Mouse (Mus musculus): ENCODE data around the gene Dnajc17. TPM values are rescaled to one million over a fixed set of nuclear protein-coding genes. Genes with fewer than 3 reads are reported as not detected.
A peak's percentile ranks its signal among the peaks of the same experiment; 100 is the strongest.

Gene Dnajc17
- total RNA-seq, 1 experiment = 11.7 TPM

- Histone ChIP-seq H3K9me3 (ENCODE audit: control insufficient read depth, insufficient read depth, low read depth, low read length) (no peaks in the 10 kb centered on the region), H3K4me1 (ENCODE audit: control insufficient read depth in 2 of 2, insufficient read depth in 2 of 2, low read length in 2 of 2, poor library complexity in 1 of 2) (peaks cover 0 to 8% of the 10 kb centered on the region in 2 experiments; a peak in 2 of 4 replicates), H3K9ac (ENCODE audit: insufficient read depth, low read depth, low read length, poor library complexity, severe bottlenecking) (peak overlapping the region; percentile 25; the same call in 1 of the 2 replicates), H3K27ac (ENCODE audit: insufficient read depth, low read depth, low read length, poor library complexity, severe bottlenecking) (peak overlapping the region; percentile 66), H3K4me3 (ENCODE audit: insufficient read depth in 1 of 2, low read depth in 1 of 2, low read length in 2 of 2, poor library complexity in 1 of 2, severe bottlenecking in 1 of 2) (peak overlapping the region; percentile 46 to 58), H3K36me3 (ENCODE audit: control insufficient read depth, insufficient read depth, low read length, poor library complexity, severe bottlenecking) (no peaks in the 10 kb centered on the region)
- in situ Hi-C loops (cut with MboI; ENCODE audit: low sequenced_read_pairs in 2 of 2, unreplicated experiment in 2 of 2) = no loop called here
- TF ChIP-seq ZC3H11A (IDR thresholded peaks at IDR 0.05; ENCODE audit: borderline replicate concordance, low read depth, low read length) (peak; percentile 68; the same call in 1 of the 2 replicates), MAFK (IDR thresholded peaks at IDR 0.05; ENCODE audit: insufficient read depth, low read depth, low read length) (no peak)
- DNase-seq (ENCODE audit: low read depth, low spot score) = peak; percentile 67
Observed at GRCm38 (mm10) chr2:119189029-119189710, 19.4 kb downstream of the Dnajc17 start.

GRCm38 (mm10) chr2:119182914-119183313 is 25.7 kb downstream of the Dnajc17 start:
- in situ Hi-C loops (cut with MboI; ENCODE audit: low sequenced_read_pairs in 2 of 2, unreplicated experiment in 2 of 2) = no loop called here
- no peaks in the 10 kb centered on the region for H3K9me3 ChIP-seq (ENCODE audit: control insufficient read depth, insufficient read depth, low read depth, low read length)
- no peak overlapping the region for H3K27ac ChIP-seq (ENCODE audit: insufficient read depth, low read depth, low read length, poor library complexity, severe bottlenecking)
- no peaks in the 10 kb centered on the region for H3K36me3 ChIP-seq (ENCODE audit: control insufficient read depth, insufficient read depth, low read length, poor library complexity, severe bottlenecking)
- no peaks in the 10 kb centered on the region for H3K4me1 ChIP-seq (ENCODE audit: control insufficient read depth in 2 of 2, insufficient read depth in 2 of 2, low read length in 2 of 2, poor library complexity in 1 of 2)
- TF ChIP-seq CHD2 (IDR thresholded peaks at IDR 0.05; ENCODE audit: low read depth, low read length) = no peak
- no peak for TF ChIP-seq ZNF384 (IDR thresholded peaks at IDR 0.05; ENCODE audit: low read depth, low read length)
- TF ChIP-seq MAFK (IDR thresholded peaks at IDR 0.05; ENCODE audit: insufficient read depth, low read depth, low read length) = no peak
- no peak for TF ChIP-seq HCFC1 (IDR thresholded peaks at IDR 0.05; ENCODE audit: borderline replicate concordance, insufficient read depth, low read length)
- TF ChIP-seq ZC3H11A (IDR thresholded peaks at IDR 0.05; ENCODE audit: borderline replicate concordance, low read depth, low read length) = no peak
- H3K9ac ChIP-seq (ENCODE audit: insufficient read depth, low read depth, low read length, poor library complexity, severe bottlenecking) = no peak overlapping the region
- H3K4me3 ChIP-seq (ENCODE audit: insufficient read depth in 1 of 2, low read depth in 1 of 2, low read length in 2 of 2, poor library complexity in 1 of 2, severe bottlenecking in 1 of 2) = peak overlapping the region in 1 of 2 experiments; percentile 33; a peak in 1 of 4 replicates
- DNase-seq (ENCODE audit: low read depth, low spot score) = no peak

GRCm38 (mm10) chr2:119177384-119177939 is 31.1 kb downstream of the Dnajc17 start:
- no peak for DNase-seq (ENCODE audit: low read depth, low spot score)
- Histone ChIP-seq H3K9me3 (ENCODE audit: control insufficient read depth, insufficient read depth, low read depth, low read length) (no peaks in the 10 kb centered on the region), H3K9ac (ENCODE audit: insufficient read depth, low read depth, low read length, poor library complexity, severe bottlenecking) (no peak overlapping the region), H3K4me1 (ENCODE audit: control insufficient read depth in 2 of 2, insufficient read depth in 2 of 2, low read length in 2 of 2, poor library complexity in 1 of 2) (peaks cover 0 to 2% of the 10 kb centered on the region in 2 experiments; a peak in 1 of 4 replicates), H3K36me3 (ENCODE audit: control insufficient read depth, insufficient read depth, low read length, poor library complexity, severe bottlenecking) (no peaks in the 10 kb centered on the region), H3K4me3 (ENCODE audit: insufficient read depth in 1 of 2, low read depth in 1 of 2, low read length in 2 of 2, poor library complexity in 1 of 2, severe bottlenecking in 1 of 2) (no peak overlapping the region), H3K27ac (ENCODE audit: insufficient read depth, low read depth, low read length, poor library complexity, severe bottlenecking) (no peak overlapping the region)
- in situ Hi-C loops (cut with MboI; ENCODE audit: low sequenced_read_pairs in 2 of 2, unreplicated experiment in 2 of 2) = no loop called here
- TF ChIP-seq ZC3H11A (IDR thresholded peaks at IDR 0.05; ENCODE audit: borderline replicate concordance, low read depth, low read length) (no peak), MAFK (IDR thresholded peaks at IDR 0.05; ENCODE audit: insufficient read depth, low read depth, low read length) (no peak), ZNF384 (IDR thresholded peaks at IDR 0.05; ENCODE audit: low read depth, low read length) (no peak), CHD2 (IDR thresholded peaks at IDR 0.05; ENCODE audit: low read depth, low read length) (no peak), HCFC1 (IDR thresholded peaks at IDR 0.05; ENCODE audit: borderline replicate concordance, insufficient read depth, low read length) (no peak)

GRCm38 (mm10) chr2:119176761-119177160 is 31.8 kb downstream of the Dnajc17 start:
- in situ Hi-C loops (cut with MboI; ENCODE audit: low sequenced_read_pairs in 2 of 2, unreplicated experiment in 2 of 2) = no loop called here
- Histone ChIP-seq H3K36me3 (ENCODE audit: control insufficient read depth, insufficient read depth, low read length, poor library complexity, severe bottlenecking) (no peaks in the 10 kb centered on the region), H3K9ac (ENCODE audit: insufficient read depth, low read depth, low read length, poor library complexity, severe bottlenecking) (no peak overlapping the region), H3K4me3 (ENCODE audit: insufficient read depth in 1 of 2, low read depth in 1 of 2, low read length in 2 of 2, poor library complexity in 1 of 2, severe bottlenecking in 1 of 2) (no peak overlapping the region), H3K27ac (ENCODE audit: insufficient read depth, low read depth, low read length, poor library complexity, severe bottlenecking) (no peak overlapping the region), H3K4me1 (ENCODE audit: control insufficient read depth in 2 of 2, insufficient read depth in 2 of 2, low read length in 2 of 2, poor library complexity in 1 of 2) (peaks cover 0 to 2% of the 10 kb centered on the region in 2 experiments; a peak in 1 of 4 replicates), H3K9me3 (ENCODE audit: control insufficient read depth, insufficient read depth, low read depth, low read length) (no peaks in the 10 kb centered on the region)
- DNase-seq (ENCODE audit: low read depth, low spot score) = no peak
- TF ChIP-seq CHD2 (IDR thresholded peaks at IDR 0.05; ENCODE audit: low read depth, low read length) (no peak), HCFC1 (IDR thresholded peaks at IDR 0.05; ENCODE audit: borderline replicate concordance, insufficient read depth, low read length) (no peak), MAFK (IDR thresholded peaks at IDR 0.05; ENCODE audit: insufficient read depth, low read depth, low read length) (no peak), ZC3H11A (IDR thresholded peaks at IDR 0.05; ENCODE audit: borderline replicate concordance, low read depth, low read length) (no peak), ZNF384 (IDR thresholded peaks at IDR 0.05; ENCODE audit: low read depth, low read length) (no peak)

Measured in ES-E14 (cell line).